Mouse (Mus musculus) cerebellum, adult 8-10 months (tissue): ENCODE results near the gene Haus2.
"Not testable (repeated sequence)": the region's sequence is repeated elsewhere in the genome, so short reads cannot be mapped to it uniquely, and the experiment has no call there.

Experiments
- DNase-seq: peaks from one replicate; pipeline ENCODE4 v3.0.0; 2022

Haus2 gene

GRCm38 (mm10) chr2:120608830-120609723 is at the start of gene Haus2, which contains the start of gene Lrrc57:
Gene Haus2 (plus strand): TSS chr2:120609383.
Gene Lrrc57 (minus strand): TSS chr2:120609520.
- peak; percentile 88 for DNase-seq

- no peak for DNase-seq
These were observed 47.7 kb upstream of the Haus2 start for GRCm38 (mm10) chr2:120561524-120561923.

- no peak for DNase-seq
These were observed 46.3 kb upstream of the Haus2 start for GRCm38 (mm10) chr2:120562859-120563234.

- DNase-seq: peak; percentile 83
These were observed 45.8 kb upstream of the Haus2 start, which contains the start of gene Zfp106 for GRCm38 (mm10) chr2:120563235-120563990. Gene Zfp106 (minus strand): TSS chr2:120563843.

GRCm38 (mm10) chr2:120564548-120565188 is 44.5 kb upstream of the Haus2 start:
- DNase-seq: not testable (repeated sequence)

- no peak for DNase-seq
These were observed 43.8 kb upstream of the Haus2 start for GRCm38 (mm10) chr2:120565363-120565762.

- peak; percentile 95 for DNase-seq
These were observed 42.0 kb upstream of the Haus2 start, which contains the start of gene Snap23 for GRCm38 (mm10) chr2:120566886-120567797. Gene Snap23 (plus strand): TSS chr2:120567671.

- DNase-seq: no peak
These were observed 41.3 kb upstream of the Haus2 start for GRCm38 (mm10) chr2:120567798-120568320.

- no peak for DNase-seq
These were observed 38.1 kb upstream of the Haus2 start for GRCm38 (mm10) chr2:120571081-120571480.

GRCm38 (mm10) chr2:120572161-120572560 is 37.0 kb upstream of the Haus2 start:
- DNase-seq: not testable (repeated sequence)

- no peak for DNase-seq
These were observed 34.1 kb upstream of the Haus2 start for GRCm38 (mm10) chr2:120575121-120575520.

GRCm38 (mm10) chr2:120575978-120576377 is 33.2 kb upstream of the Haus2 start:
- DNase-seq: no peak

GRCm38 (mm10) chr2:120577799-120578198 is 31.4 kb upstream of the Haus2 start:
- DNase-seq: no peak

- DNase-seq: no peak
These were observed 30.9 kb upstream of the Haus2 start for GRCm38 (mm10) chr2:120578286-120578685.

- no peak for DNase-seq
These were observed 19.4 kb upstream of the Haus2 start for GRCm38 (mm10) chr2:120589759-120590158.

GRCm38 (mm10) chr2:120592227-120592626 is 17.0 kb upstream of the Haus2 start:
- no peak for DNase-seq

- no peak for DNase-seq
These were observed 11.4 kb upstream of the Haus2 start for GRCm38 (mm10) chr2:120597734-120598133.

- no peak for DNase-seq
These were observed 9.7 kb upstream of the Haus2 start for GRCm38 (mm10) chr2:120599506-120599905.

GRCm38 (mm10) chr2:120606021-120606690 is 3.0 kb upstream of the Haus2 start:
- DNase-seq: no peak

GRCm38 (mm10) chr2:120616279-120617163 is 7.3 kb downstream of the Haus2 start:
- DNase-seq: no peak
